Mouse (Mus musculus) heart, postnatal 0 days (tissue): ENCODE measurements around the gene Glp2r.

Experiments
- CTCF ChIP-seq: IDR thresholded peaks from 2 replicates; pipeline ENCODE4 v1.5.1; 2016; ENCODE audit warnings: antibody characterized with exemption, control low read depth, low read depth
- EP300 ChIP-seq: IDR thresholded peaks from 2 replicates; pipeline ENCODE4 v1.6.1; 2016; ENCODE audit warnings: antibody characterized with exemption, low read depth

- TF ChIP-seq EP300 (no peak), CTCF (no peak)
These were observed 142.4 kb downstream of the Glp2r start for GRCm38 (mm10) chr11:67628522-67628921.
